12 mouse cellular contexts compared by ENCODE assay signal in the genomic region with DNA sequence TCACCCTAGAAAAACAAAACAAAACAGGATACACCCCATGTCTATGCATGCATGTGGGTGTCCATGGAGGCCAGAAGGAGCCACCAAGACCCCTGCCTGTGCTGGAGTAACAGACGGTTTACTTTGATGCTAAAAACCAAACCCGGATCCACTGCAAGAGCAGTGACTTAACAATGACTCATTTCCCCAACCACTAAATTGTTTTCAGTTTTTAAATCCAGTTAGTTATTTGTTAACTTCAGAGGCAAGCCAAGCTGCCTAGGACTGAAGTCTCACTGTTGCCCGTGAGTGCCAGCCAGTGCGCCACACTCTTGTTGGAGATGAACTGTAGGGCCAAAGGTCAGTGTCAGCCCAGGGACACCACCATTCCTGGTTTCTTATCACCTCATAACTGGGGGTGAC. TPM values are rescaled to one million over a fixed set of nuclear protein-coding genes. Genes with fewer than 3 reads are reported as not detected.
DNase-seq lines count a peak whose midpoint lies in the region; ATAC-seq and TF ChIP-seq lines count a peak whose summit lies in the region.
"Had no signal": no experiment of that assay in that cellular context is flagged by ENCODE, and none has a peak within 500 bp of the region (broad histone marks: within the 10 kb centered on the region; RNA-seq: fewer than 3 reads in every experiment).

No protein-coding gene starts in this region.

- POLR2A ChIA-PET in Patski (lab: Charles Lee), result interaction anchor here (0.6 kb wide), 1 partner anchor 46 kb away, joined by 3 read pairs; no protein-coding TSS in a partner anchor

- peak; percentile 68 for DNase-seq in CD4-positive helper T cell, adult 2 months (ENCODE audit: low read depth, low spot score)
- no peak for DNase-seq in Patski (ENCODE audit: low read depth, low spot score)
- peak; percentile 65 for DNase-seq in kidney, adult 18-20 months
- no peak for DNase-seq in layer of hippocampus, postnatal 14 days (ENCODE audit: low spot score in 2 of 2)
- no peak for DNase-seq in adrenal gland, postnatal 25 days
- DNase-seq in retina, postnatal 1 day, result no peak
- DNase-seq: adrenal gland, postnatal 10 days; left cerebral cortex, postnatal 4 days; right cerebral cortex, postnatal 4 days had no signal

- peak overlapping the region; percentile 8; the same call in 1 of the 2 replicates for H3K27ac ChIP-seq in macrophage
- H3K27ac ChIP-seq: hindbrain, embryonic 12.5 days; lung, embryonic 15.5 days had no signal

- CTCF ChIA-PET in Patski (lab: Charles Lee), result interaction anchor here (0.8 to 1.5 kb wide), 2 partner anchors 21 to 26 kb away, joined by 3 to 5 read pairs; no protein-coding TSS in a partner anchor

- 27% methylated on average over 4 of the region's 4 CpGs for WGBS in macrophage (ENCODE audit: missing documents)

- in situ Hi-C loops in Patski (cut with MboI; ENCODE audit: low pct_unique_long_range_greater_than_20kb), result no loop called here

- H3K36me3 ChIP-seq in macrophage (ENCODE audit: inconsistent target), result no peaks in the 10 kb centered on the region
- H3K36me3 ChIP-seq: hindbrain, embryonic 12.5 days; lung, embryonic 15.5 days had no signal

- ATAC-seq in Patski, result peak; percentile 38

- TF ChIP-seq CTCF in Patski (IDR thresholded peaks at IDR 0.05), result no peak

- no peak overlapping the region for H3K4me3 ChIP-seq in macrophage (ENCODE audit: inconsistent target)
- H3K4me3 ChIP-seq: hindbrain, embryonic 12.5 days; lung, embryonic 15.5 days had no signal

- no peaks in the 10 kb centered on the region for H3K79me2 ChIP-seq in macrophage (ENCODE audit: inconsistent target)

- no peaks in the 10 kb centered on the region for H3K27me3 ChIP-seq in Patski
- H3K27me3 ChIP-seq: lung, embryonic 15.5 days had no signal

RNA-seq across cellular contexts. Expression of a gene that starts 14.6 kb away (rescaled TPM):
- polyA plus RNA-seq in Patski (2021) (112 TPM), macrophage (2018) (37.2 to 59.2 TPM (median 48.4 TPM) in 3 replicates)
- 10 to 100 TPM in 23 of 26 experiments, 1 to 10 TPM in 3; 5.7 to 68.9 (median 24.3) TPM for total RNA-seq in macrophage (2018; cell fraction: chromatin; rRNA removed)
- total RNA-seq in macrophage (2018; cell fraction: cytosol; rRNA removed), result 10 to 100 TPM; 29.1 to 74.7 (median 52.3) TPM
- total RNA-seq in macrophage (2018; cell fraction: nucleus; rRNA removed), result 10 to 100 TPM; 25.7 to 91.1 (median 47.9) TPM
- total RNA-seq in layer of hippocampus, postnatal 14 days (2021), result 100 to 1,000 TPM; 108 to 110 TPM
- 6.8 and 8.5 TPM in 2 replicates for total RNA-seq in adrenal gland, postnatal 25 days (2021)

RNA-seq across cellular contexts. Expression of a gene that starts 29.5 kb away (rescaled TPM):
- polyA plus RNA-seq in Patski (2021), result 173 TPM
- total RNA-seq in macrophage (2018; cell fraction: chromatin; rRNA removed), result 10 to 100 TPM; 17.3 to 74.5 (median 54.7) TPM
- total RNA-seq in macrophage (2018; cell fraction: cytosol; rRNA removed), result 100 to 1,000 TPM; 126 to 231 (median 174) TPM
- total RNA-seq in macrophage (2018; cell fraction: nucleus; rRNA removed), result 100 to 1,000 TPM in 25 of 26 experiments, 10 to 100 TPM in 1; 63.6 to 321 (median 251) TPM
- 173 to 355 TPM (median 215 TPM) in 3 replicates for polyA plus RNA-seq in macrophage (2018)
- 100 to 1,000 TPM; 100 to 103 TPM for total RNA-seq in layer of hippocampus, postnatal 14 days (2021)
- total RNA-seq in adrenal gland, postnatal 25 days (2021), result 139 and 150 TPM in 2 replicates

RNA-seq across cellular contexts. Expression of a gene that starts 30.0 kb away (rescaled TPM):
- polyA plus RNA-seq in Patski (2021) (0.85 TPM), macrophage (2018) (1.2 TPM in 1 of 3 replicates, not detected in the others)
- not detected for total RNA-seq in macrophage (2018; cell fraction: chromatin; rRNA removed)
- total RNA-seq in macrophage (2018; cell fraction: cytosol; rRNA removed), result under 1 TPM in 17 of 26 experiments, not detected in 9; 0.03 to 0.19 (median 0.09) TPM
- total RNA-seq in macrophage (2018; cell fraction: nucleus; rRNA removed), result under 1 TPM in 1 of 26 experiments, not detected in 25; 0.18 TPM
- 1 to 10 TPM; 4.6 to 5.9 TPM for total RNA-seq in layer of hippocampus, postnatal 14 days (2021)
- total RNA-seq in adrenal gland, postnatal 25 days (2021), result 3.2 and 6.0 TPM in 2 replicates

RNA-seq across cellular contexts. Expression of a gene that starts 39.4 kb away (rescaled TPM):
- polyA plus RNA-seq in Patski (2021) (106 TPM), macrophage (2018) (not detected in 3 replicates)
- total RNA-seq in macrophage (2018; cell fraction: chromatin; rRNA removed), result 1 to 10 TPM in 2 of 26 experiments, under 1 TPM in 4, not detected in 20; 0.26 to 8.3 (median 0.79) TPM
- total RNA-seq in macrophage (2018; cell fraction: cytosol; rRNA removed), result under 1 TPM in 4 of 26 experiments, not detected in 22; 0.05 to 0.10 (median 0.09) TPM
- 1 to 10 TPM in 2 of 26 experiments, under 1 TPM in 1, not detected in 23; 0.40 to 2.2 (median 1.6) TPM for total RNA-seq in macrophage (2018; cell fraction: nucleus; rRNA removed)
- total RNA-seq in layer of hippocampus, postnatal 14 days (2021), result 100 to 1,000 TPM; 196 to 200 TPM
- total RNA-seq in adrenal gland, postnatal 25 days (2021), result 27.9 and 28.7 TPM in 2 replicates

RNA-seq across cellular contexts. Expression of a gene that starts 45.1 kb away (rescaled TPM):
- 155 TPM for polyA plus RNA-seq in Patski (2021)
- total RNA-seq in macrophage (2018; cell fraction: chromatin; rRNA removed), result 100 to 1,000 TPM in 2 of 26 experiments, 10 to 100 TPM in 24; 31.0 to 122 (median 61.3) TPM
- 10 to 100 TPM in 16 of 26 experiments, 1 to 10 TPM in 10; 5.7 to 32.8 (median 14.5) TPM for total RNA-seq in macrophage (2018; cell fraction: cytosol; rRNA removed)
- total RNA-seq in macrophage (2018; cell fraction: nucleus; rRNA removed), result 100 to 1,000 TPM in 11 of 26 experiments, 10 to 100 TPM in 15; 33.8 to 234 (median 81.8) TPM
- 10.9 to 46.7 TPM (median 15.1 TPM) in 3 replicates for polyA plus RNA-seq in macrophage (2018)
- 100 to 1,000 TPM; 200 to 207 TPM for total RNA-seq in layer of hippocampus, postnatal 14 days (2021)
- 89.7 and 96.8 TPM in 2 replicates for total RNA-seq in adrenal gland, postnatal 25 days (2021)

Comparison
In these comparisons a context has a peak if more than half of its experiments do, and no peak if none do; other contexts are left out.
1. DNase-seq: peak in CD4-positive helper T cell, adult 2 months (single experiment) and kidney, adult 18-20 months (single experiment); none in Patski (single experiment), layer of hippocampus, postnatal 14 days (0 of 2), adrenal gland, postnatal 25 days (single experiment) and retina, postnatal 1 day (single experiment).
2. RNA of a gene that starts 14.6 kb away (total RNA-seq): 108 to 110 TPM in layer of hippocampus, postnatal 14 days; 6.8 to 8.5 TPM in adrenal gland, postnatal 25 days; every median in the first group is over 10 times any median in the second.